Mouse (Mus musculus): ENCODE results near the gene Serpinb2.

DNA sequence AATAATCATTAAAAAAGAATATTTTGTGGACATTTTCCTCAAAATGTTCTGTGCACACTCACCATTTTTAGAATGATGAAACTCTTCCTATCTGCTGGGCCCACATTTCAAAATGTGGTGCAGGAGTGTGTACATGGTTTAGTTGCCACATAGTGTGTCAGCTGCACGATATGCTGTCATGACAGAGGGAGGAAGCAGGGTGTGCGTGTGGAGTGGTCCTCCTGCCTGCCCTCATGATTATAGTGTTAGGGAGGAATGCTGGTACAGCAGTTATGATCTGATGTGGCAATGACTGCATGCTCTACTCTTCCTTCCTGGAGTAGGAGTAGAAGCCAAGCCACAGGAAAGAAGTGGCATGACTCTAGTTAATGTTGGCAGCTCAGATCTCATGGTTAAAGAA is 14.4 kb upstream of the Serpinb2 start:
- TF ChIP-seq CTCF (IDR thresholded peaks at IDR 0.05; ENCODE audit: insufficient read depth, low read depth, low read length), result no peak
- TF ChIP-seq POLR2A (IDR thresholded peaks at IDR 0.05; ENCODE audit: insufficient read depth, low read depth, low read length), result no peak
